8 mouse cellular contexts compared by ENCODE assay signal in genomic region chr13:59971231-59972092, GRCm38 (mm10).
DNase-seq lines count a peak whose midpoint lies in the region; ATAC-seq lines count a peak whose summit lies in the region.

No protein-coding gene starts in this region.

- WGBS in hindbrain, embryonic 14.5 days = 4% methylated on average over 25 of the region's 25 CpGs
- 16% methylated on average over 25 of the region's 25 CpGs for WGBS in liver, embryonic 13.5 days (ENCODE audit: insufficient replicate concordance)

- no peaks in the 10 kb centered on the region for H3K9me3 ChIP-seq in hindbrain, embryonic 14.5 days (ENCODE audit: control insufficient read depth, low read length)
- no peaks in the 10 kb centered on the region for H3K9me3 ChIP-seq in liver, embryonic 13.5 days (replicated peaks)

- H3K4me2 ChIP-seq in hindbrain, embryonic 14.5 days (replicated peaks) = peak overlapping the region; percentile 46
- peak overlapping the region; percentile 45 for H3K4me2 ChIP-seq in liver, embryonic 13.5 days

- peak; percentile 65 for DNase-seq in heart, adult 11 months
- no peak for DNase-seq in heart, adult 8-10 months (ENCODE audit: low spot score)
- DNase-seq in brain, adult 2 months (ENCODE audit: low read depth, low spot score) = peak; percentile 12
- DNase-seq in hindbrain, embryonic 14.5 days (ENCODE audit: low spot score) = peak; percentile 54
- DNase-seq in liver, embryonic 13.5 days = no peak
- DNase-seq in testis, postnatal 10 days (ENCODE audit: low spot score) = peak; percentile 50
- no peak for DNase-seq in spleen, postnatal 36 days (ENCODE audit: low spot score in 2 of 2)
- DNase-seq in urinary bladder, postnatal 25 days (ENCODE audit: low spot score) = no peak

- peak overlapping the region; percentile 13; the same call in 1 of the 2 replicates for H3K4me3 ChIP-seq in hindbrain, embryonic 14.5 days (replicated peaks; ENCODE audit: low read length)
- no peak overlapping the region for H3K4me3 ChIP-seq in liver, embryonic 13.5 days (replicated peaks)

- H3K4me1 ChIP-seq in hindbrain, embryonic 14.5 days (replicated peaks; ENCODE audit: control insufficient read depth, insufficient read depth, low read length) = 0 out of 2 replicates have a peak, but pooled peaks cover 4% of the 10 kb centered on the region
- H3K4me1 ChIP-seq in liver, embryonic 13.5 days (replicated peaks) = no peaks in the 10 kb centered on the region

- peak overlapping the region; percentile 29; the same call in 1 of the 2 replicates for H3K9ac ChIP-seq in hindbrain, embryonic 14.5 days
- no peak overlapping the region for H3K9ac ChIP-seq in liver, embryonic 13.5 days

- no peaks in the 10 kb centered on the region for H3K36me3 ChIP-seq in hindbrain, embryonic 14.5 days (replicated peaks; ENCODE audit: control insufficient read depth, insufficient read depth)
- no peaks in the 10 kb centered on the region for H3K36me3 ChIP-seq in liver, embryonic 13.5 days

- ATAC-seq in hindbrain, embryonic 14.5 days (ENCODE audit: low FRiP score) = peak; percentile 63
- no peak for ATAC-seq in liver, embryonic 13.5 days (ENCODE audit: low read depth)

- no peak overlapping the region for H3K27ac ChIP-seq in hindbrain, embryonic 14.5 days
- H3K27ac ChIP-seq in liver, embryonic 13.5 days = no peak overlapping the region

- H3K27me3 ChIP-seq in hindbrain, embryonic 14.5 days (ENCODE audit: control insufficient read depth, insufficient read depth, low read length) = no peaks in the 10 kb centered on the region
- peaks cover 35% of the 10 kb centered on the region for H3K27me3 ChIP-seq in liver, embryonic 13.5 days

Comparison
In these comparisons a context has a peak if more than half of its experiments do, and no peak if none do; other contexts are left out.
1. DNase-seq: peak in heart, adult 11 months (single experiment), brain, adult 2 months (single experiment), hindbrain, embryonic 14.5 days (single experiment) and testis, postnatal 10 days (single experiment); none in heart, adult 8-10 months (single experiment), liver, embryonic 13.5 days (single experiment), spleen, postnatal 36 days (0 of 2) and urinary bladder, postnatal 25 days (single experiment).